Mouse (Mus musculus) R1 (cell line): ENCODE results near the gene Pms1.

Source experiments
- DNase-seq: peaks from one replicate; pipeline ENCODE4 v3.0.0-alpha.2; 2018; ENCODE audit warnings: low read depth, low spot score

The Pms1 gene

DNA sequence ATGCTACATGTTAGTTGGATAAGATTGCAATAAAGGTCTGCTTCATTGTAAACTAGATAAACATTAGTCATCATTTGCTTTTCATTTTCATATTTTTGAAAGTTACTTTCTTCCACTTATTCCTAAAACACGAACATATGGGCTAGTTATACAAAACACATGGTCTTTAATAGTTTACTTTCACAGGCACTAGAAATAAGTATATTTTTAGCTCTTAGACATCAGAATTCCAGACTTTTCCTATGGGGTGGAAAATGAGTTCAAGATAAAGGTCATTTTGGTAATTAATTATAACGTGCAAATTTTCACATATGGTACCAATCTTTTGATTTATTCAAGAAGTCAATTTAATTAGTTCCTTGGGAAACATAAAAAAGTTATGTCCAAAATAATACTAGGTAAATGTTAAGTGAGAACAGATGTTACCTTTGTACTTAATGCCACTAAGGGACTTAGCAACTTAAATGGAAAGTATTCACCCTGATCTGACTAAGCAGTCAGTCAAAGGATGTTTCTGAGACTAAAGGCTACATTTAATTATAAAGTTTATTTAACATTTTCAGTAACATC lies 95.1 kb downstream of the Pms1 start:
- DNase-seq, result no peak

DNA sequence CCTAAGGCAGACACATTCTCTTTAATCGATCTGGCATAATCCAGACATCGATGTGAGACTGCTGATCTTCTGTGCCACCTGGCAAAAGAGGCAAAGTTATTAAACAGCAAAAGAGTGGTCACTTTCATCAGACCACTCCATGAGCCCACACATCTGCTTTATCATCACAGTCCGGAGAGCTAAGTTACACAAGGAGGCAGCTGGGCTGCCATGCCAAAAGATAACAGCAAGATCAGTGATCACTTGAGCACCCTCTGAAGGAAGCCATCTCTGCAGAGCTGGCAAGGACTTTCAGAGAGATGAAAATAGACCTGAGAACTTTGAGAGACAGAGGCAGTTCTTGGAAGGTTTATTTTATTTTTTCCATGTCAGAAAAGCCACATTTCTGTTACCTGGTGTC lies 102.3 kb downstream of the Pms1 start:
- no peak for DNase-seq

DNA sequence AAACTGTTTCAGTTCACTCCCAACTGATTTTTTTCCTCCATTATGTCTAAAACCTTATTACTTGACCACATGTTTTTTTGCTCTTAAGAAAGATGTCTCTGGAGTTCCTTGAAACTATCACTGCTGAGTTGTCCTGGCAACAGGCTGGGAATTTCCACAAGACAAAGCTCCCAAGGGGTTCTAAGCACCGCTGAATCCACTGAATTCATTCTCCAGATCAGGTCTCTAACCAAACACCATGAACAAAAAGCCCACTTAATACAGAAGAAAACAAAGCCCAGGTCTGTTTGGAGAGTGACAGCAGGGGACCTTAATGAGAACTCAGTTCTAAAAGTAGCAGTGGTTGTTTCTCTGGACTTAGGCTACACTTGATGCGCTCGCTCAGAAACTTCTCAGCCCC lies 105.6 kb downstream of the Pms1 start:
- DNase-seq, result peak; percentile 64

DNA sequence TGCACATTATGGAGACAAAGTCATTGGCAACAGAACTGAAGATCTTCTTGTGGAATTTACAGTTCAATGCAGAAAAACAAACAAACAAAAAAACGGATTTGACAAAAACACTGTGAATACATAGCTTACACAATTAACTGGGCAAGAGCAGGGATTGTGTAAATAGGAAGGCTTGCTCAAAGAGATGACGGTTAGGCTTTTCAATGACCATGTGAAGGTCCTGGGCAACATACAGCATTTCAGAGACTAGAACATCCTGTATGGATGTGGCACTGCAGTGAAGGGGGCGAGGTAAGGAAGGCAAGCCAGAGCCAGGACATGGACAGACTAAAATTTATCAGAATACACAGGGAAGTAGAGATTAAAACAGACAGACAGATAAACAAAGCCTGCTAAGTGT lies 107.2 kb downstream of the Pms1 start:
- DNase-seq, result no peak

- peak; percentile 18 for DNase-seq
These were observed 109.3 kb downstream of the Pms1 start, which contains the start of gene 1700019A02Rik for GRCm38 (mm10) chr1:53187536-53187935. 1700019A02Rik (minus strand) TSS chr1:53187636.

DNA sequence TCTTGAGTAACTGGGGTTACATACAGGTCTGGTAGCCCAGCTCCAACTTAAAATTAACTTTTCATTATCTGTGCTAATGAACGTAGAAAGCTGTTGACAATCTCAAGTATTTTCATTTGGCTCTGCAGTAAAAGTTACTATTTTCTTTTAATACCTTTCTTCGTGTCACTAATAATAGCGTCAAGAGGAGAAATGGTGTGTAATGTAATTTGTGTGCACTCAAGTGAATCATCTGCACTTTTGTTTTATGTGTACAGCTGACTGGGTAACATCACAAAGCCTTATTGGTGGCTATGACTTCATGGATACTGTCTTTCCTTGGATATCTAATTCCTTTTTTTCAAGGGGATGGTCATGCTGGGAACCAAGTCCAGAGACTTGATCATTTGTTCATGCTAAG lies 110.5 kb downstream of the Pms1 start:
- no peak for DNase-seq

DNA sequence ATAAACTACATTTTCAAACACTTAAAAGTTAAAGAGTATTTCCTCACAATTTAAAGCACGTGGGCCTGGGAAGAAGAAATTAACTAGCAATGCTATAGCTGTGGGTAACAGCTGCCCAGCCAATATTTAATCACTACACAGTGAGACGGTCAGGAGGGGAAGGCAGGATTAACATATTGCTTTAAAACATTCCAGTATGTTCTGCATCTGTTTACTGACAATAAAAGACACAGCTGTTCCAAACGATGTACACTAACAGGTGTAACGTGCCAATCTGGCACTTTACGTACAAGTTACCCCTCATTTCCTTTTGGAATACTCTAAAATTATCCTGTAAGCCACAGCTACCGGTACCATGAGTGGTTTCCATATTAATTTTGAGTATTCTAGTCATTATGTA lies 139.1 kb downstream of the Pms1 start:
- DNase-seq, result no peak
